Mouse (Mus musculus): ENCODE results near the gene Cyth4.
A peak's percentile ranks its signal among the peaks of the same experiment; 100 is the strongest.

The Cyth4 gene

DNA sequence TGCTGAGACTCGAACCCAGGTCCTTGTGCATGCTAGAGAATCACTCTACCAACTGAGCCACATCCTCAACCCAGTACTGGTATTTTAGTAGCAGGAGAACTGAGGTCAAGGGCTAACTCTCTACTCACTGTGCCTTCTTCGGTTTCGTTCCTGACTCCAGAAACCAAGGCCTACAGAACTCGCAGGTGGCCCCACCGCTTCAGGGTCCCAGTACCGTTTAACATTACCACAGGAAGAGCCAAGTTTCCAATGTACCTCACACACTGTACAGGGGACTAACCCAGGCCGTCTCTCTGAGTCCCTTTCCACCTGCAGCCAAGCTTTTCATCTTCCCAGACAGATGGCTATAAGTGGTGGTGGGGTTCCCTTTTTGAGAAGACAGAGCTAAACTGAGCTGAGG lies 11.4 kb upstream of the Cyth4 start:
- DNase-seq (ENCODE audit: low read depth, low spot score) = no peak

DNA sequence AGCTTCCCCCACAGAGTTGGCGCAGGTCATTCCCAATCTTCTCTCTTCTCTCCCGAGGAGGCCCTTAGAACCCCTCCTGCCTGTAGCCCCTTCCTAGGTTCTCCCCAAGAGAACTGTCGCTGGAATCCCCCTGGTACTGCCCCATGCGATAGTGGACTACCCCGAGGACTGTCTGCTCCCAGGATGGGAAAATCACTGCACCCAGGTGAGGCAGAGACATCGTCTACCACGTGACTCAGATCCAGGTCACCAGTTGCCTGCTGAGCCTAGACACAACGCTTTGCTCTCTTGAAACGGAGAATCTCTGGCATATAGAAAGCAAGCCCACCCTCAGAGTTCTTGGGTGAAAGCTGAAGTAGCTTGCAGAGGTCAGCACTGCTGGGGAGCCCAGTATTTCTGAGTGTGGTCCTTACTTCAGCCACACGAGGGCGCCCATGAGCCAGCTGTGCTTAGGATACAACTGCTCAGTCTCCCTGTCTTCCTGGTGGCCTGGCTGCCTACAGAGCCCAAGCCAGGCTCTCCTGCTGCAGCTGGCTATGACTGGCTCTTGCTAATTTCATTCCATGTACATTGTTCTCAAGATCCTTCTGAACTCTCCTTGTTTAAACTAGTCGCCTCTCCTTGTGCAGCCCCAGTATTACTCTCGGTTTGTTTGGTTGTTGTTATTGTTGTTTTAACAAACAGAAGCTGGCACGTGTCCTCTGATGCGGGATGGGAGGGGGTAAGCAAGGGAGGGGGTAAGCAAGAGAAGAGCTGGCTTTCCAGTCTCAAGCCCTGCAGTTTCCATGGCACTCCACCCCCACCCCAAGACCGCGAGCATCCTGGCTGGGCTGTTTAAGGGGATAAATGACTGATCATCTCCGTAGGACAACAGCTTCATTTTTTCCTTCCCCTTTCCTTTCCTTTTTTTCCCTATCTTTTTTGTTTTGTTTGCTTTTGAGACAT lies 9.5 kb upstream of the Cyth4 start:
- peak; percentile 89 for DNase-seq (ENCODE audit: low read depth, low spot score)

DNA sequence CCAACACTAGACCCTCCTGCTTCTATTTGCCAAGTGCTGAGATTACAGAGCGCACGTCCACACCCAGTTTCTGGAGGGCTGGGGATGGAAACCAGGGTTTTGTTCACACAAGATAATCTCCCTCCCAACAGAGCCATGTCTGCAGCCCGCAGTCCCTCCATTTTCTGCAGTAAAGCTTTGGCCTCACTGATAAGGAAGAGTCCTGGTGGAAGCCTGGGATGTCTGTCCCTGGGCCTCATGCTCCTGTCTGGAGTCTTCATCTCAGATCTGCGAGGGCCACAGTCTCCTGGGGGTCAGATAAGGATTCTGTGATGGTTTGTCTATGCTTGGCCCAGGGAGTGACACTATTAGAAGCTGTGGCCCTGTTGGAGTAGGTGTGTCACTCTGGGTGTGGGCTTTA lies 8.8 kb upstream of the Cyth4 start:
- no peak for DNase-seq (ENCODE audit: low read depth, low spot score)

DNA sequence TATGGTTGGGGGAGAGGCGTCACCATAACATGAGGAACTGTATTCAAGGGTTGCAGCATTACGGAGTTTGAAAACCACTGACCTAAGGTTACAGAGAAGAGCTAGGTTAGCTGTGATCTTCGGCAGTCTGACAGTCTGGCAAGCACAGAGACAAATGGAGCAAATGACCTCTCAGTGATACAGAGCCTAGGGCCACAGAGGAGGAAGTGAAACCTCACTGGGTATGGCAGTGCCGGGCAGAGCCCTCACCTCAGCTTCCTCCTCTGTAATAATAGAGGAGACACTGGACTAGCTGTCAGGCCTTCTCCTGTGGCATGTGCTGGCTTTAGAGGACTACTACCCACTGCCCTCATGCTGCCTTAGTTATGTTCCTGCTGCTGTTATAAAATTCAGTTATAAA lies 7.9 kb upstream of the Cyth4 start:
- DNase-seq (ENCODE audit: low read depth, low spot score) = no peak

DNA sequence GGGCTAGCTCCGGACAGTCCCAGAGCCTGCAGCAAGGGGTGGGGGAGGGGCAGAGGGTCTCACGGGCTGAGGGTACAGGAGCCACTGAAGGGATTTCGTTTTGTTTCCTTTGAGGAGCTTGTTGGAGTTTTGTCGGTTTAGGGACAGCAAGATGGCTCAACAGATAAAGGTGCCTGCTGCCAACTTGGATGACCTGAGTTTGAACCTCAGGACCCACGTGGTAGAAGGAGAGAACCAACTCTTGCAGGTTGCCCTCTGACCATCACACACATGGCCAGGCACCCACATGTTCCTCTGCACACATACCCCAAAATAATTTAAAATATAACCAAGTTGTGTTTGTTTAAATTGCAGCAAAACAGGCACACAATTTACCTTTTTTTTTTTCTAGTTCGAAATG lies 6.9 kb upstream of the Cyth4 start:
- DNase-seq (ENCODE audit: low read depth, low spot score) = no peak

DNA sequence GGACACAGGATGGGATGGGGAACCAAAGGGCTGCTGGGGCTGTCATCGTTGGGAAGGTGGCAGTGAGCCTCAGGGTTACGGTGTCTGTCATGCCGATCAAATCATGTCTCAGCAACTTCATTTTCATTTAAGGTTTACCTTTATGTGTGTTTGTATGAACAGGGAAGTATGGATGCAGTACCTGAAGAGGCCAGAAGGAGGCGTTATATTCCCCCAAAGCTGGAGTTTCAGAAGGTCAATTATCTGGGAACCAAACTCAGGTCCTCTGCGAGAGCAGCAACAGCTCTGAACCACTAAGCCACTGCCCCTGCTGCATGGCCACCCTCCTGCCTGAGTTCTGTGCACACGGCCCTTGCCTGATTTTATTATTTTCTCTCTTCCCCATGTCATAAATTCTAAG lies 6.1 kb upstream of the Cyth4 start:
- DNase-seq (ENCODE audit: low read depth, low spot score) = no peak

DNA sequence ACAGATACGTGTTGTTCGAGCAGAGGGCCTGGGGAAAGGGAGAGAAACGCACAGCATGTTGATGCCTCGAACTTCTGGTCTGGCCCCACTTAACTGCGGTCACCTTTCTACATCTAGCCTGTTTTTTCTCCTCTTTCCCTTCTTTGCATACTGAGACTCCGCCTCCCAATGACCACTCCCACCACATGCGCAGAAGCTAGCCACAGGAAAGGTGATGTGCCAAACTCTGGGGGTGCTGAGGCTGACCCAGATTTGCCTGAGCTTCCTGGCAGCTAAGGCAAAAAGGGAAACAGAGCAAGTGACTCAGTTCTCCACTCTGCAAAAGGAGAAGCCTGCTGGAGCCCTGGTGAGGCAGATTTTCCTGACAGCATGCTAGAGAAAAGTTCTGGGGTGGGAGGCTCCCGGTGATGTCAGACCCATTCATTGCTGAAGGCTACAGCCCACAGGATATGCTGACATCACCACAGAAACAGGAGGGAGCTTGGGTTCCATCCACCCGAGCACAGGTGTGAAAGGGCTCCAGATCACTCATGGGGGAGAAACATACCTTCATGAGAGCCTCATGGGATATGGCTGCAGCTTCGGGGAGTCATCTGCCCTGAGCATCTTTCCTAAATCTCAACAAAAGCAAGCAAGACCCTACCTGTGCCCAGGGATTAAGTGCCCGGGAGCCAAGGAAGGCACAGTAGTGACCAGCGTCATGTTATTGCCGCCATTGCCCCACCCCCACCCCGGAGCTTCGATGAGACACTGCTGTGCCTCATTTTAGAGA lies 5.0 kb upstream of the Cyth4 start:
- DNase-seq (ENCODE audit: low read depth, low spot score) = peak; percentile 10

DNA sequence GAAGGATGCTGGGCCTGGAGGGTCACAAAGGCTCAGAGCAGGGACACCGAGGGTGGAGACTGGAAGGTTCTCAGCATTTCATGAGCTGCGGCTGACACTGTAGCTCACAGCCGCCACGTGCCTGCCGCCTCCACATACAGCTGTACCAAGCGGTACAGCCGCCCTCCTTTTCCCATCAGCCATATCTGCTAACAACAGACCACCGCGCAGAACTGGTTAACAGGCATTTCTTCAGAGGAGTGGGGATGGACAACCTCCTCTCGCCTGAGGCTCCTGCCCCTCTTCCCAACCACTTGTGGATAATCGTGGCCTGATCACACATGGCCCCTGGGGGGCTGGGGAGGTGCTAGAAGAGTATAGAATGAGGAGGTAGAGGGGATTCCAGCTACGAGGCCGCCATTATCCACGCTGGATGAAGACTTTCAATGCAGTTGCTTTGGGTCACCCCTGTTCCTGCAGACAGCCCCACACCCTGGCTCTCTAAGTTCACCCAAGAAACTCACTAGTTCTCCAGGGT lies 4.3 kb upstream of the Cyth4 start:
- DNase-seq (ENCODE audit: low read depth, low spot score) = no peak

DNA sequence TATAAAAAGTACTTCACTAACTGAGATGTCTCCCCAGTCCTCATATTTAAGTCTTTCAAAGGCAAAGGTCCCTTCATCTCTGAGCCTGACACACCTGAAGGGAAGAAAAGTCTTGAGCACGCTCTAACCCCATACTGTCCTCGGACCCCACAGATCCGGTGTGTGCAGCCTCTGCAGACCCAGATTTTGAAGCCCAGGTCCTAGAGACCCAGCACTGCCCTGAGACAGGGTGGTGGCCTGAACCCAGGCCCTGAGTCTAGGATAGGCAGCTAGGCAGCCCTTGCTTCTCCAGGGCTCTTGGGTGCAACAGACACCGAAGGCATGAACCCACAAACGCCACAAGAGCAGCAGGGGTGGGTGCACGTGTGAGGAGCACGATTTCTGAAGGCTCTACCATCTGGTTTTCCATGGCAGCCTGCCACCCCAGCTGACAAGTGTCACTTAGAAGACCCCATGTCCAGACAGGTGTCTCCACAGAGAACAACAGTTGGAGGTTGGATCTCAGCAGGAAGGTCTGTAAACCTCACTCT lies 2.9 kb upstream of the Cyth4 start:
- no peak for DNase-seq (ENCODE audit: low read depth, low spot score)

DNA sequence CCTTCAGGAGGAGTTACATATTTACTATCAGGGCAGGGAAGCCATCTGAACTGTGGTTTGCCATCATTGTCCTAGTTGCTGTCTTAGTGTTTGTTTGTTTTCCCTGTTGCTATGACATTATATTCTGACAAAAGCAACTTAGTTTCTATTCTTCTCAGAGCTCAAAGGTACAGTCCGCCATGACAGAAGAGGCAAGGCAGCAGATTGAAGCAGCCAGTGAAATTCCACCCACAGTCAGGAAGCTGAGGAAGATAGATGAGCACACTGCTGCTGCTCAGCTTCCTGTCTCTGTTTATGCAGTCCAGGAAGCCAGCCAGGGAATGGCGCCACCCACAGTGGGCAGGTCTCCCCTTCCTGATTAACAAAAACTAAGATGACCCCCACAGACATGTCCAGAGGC lies 2.0 kb upstream of the Cyth4 start:
- DNase-seq (ENCODE audit: low read depth, low spot score) = no peak

DNA sequence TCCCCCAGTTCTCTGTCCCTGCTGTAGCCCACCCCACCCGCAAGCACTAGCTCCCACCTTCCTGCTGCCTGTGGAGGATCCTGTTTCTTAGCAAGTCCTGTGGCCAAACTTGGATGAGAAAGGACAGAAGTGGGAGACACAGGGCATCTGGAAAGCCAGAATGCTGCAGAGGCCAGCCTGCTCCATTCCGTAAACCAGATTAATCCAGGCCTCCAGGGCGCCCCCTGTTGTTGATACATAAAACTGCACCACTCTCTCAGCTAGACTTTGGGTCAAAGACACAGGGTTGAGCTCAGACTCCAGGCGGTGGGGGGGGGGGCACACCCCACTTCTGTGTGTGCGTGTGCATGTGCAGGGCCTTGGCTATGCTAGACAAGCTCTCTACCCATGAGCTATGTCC lies 1.4 kb upstream of the Cyth4 start:
- no peak for DNase-seq (ENCODE audit: low read depth, low spot score)

DNA sequence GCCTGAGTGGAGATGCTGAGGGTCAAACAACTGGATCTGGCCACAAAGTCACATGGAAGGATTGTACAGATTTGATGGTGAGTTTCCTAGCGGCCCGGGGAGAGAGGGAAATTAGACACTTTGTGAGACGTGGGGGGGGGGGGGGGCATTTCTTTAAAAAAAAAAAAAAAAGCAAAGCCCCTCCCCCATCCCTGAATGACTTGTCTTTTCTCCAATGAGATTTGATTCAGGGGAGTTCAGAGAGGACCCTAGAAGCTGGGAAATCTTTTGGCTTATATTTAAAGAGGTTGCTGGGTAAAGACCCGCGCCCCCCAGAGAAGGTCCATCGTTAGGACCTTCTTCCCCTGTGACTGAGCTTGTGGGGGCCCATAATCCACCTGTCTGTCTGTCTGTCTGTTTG lies 343 bp upstream of the Cyth4 start:
- DNase-seq (ENCODE audit: low read depth, low spot score) = no peak

DNA sequence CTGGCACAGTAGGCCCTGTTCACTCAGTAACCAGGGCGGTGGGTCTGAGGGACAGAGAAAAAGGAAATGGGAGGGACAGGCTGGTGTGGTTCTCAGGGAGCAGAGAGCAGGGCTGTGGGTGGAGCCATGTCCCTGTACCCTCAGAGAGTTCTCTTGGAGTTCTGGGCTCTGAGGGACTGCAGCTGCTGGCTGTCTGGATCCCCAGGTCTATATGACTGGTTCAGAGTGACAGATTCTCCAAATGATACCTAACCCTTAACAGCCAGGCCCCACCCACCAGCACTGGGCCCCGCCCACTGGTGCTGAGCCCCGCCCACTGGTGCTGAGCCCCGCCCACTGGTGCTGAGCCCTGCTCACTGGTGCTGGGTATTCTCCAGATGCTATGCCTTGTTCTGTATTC lies 882 bp downstream of the Cyth4 start:
- no peak for DNase-seq (ENCODE audit: low read depth, low spot score)

DNA sequence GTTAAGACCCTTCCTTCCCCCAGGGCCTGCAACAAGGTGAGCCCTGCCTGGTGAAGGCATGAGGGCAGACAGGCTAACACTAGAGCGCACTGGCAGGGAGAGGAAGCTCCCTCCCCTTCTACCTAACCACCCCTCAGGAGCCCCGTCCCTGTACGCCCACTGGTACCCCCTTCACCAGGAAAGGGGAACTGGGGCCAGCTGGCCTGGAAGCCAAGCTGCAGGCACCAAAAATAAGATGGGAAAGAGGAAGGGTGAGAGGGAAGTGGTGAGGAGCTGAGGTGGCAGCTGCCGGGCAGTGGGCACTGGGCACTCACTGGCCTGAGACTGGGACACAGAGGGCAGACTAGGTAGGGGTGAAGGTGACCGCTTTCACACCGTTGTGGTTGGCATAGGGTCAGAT lies 2.3 kb downstream of the Cyth4 start:
- DNase-seq (ENCODE audit: low read depth, low spot score) = no peak

DNA sequence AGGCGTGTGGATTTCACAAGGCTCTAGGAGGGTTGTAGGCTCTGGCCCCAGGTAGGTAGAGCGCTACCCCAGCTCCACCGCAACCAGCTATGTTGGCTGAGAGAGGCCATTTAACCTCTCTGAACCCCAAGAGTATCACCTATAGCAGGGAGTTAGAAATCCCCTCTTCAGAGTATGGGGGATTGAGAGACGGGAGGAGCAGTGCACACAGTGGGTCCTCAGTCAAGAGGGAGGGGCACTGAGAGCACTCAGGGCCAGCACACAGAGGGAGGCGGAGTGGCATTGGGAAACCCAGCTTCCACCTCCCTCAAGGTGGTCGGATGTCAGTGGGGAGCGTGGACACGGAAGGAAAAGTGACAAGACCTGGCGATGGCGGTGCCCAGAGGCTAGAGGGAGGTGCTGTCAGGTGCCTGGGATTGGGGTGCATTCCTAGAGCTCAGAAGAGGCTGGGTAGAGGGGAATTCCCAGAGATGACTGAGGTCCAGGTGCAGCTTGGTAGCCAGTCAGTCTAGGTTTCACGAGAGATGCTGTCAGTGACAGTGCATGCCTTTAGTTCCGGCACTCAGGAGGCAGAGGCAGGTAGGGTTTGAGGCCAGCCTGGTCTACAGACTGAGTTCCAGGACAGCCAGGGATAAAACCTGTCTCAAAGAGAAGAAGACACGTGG lies 2.8 kb downstream of the Cyth4 start:
- DNase-seq (ENCODE audit: low read depth, low spot score) = no peak

DNA sequence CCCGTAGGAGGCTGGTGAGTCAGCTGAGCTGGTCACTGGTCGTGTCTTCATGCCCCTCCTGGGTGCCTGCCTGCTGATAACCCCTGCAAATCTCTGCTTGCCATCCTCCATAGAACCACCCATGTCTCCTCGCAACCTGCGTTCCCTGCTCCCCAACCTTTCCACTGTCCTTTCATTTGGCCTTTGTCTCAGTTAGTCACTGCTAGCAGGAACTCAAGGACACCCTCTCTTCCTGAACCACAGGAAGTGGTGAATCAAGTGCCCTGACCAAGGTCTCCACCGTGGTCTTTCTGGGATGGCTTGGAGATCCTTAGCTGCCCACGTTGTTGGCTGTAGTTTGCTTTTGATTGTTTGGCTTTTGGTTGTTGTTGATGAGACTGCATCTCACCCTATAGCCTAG lies 4.3 kb downstream of the Cyth4 start:
- no peak for DNase-seq (ENCODE audit: low read depth, low spot score)

DNA sequence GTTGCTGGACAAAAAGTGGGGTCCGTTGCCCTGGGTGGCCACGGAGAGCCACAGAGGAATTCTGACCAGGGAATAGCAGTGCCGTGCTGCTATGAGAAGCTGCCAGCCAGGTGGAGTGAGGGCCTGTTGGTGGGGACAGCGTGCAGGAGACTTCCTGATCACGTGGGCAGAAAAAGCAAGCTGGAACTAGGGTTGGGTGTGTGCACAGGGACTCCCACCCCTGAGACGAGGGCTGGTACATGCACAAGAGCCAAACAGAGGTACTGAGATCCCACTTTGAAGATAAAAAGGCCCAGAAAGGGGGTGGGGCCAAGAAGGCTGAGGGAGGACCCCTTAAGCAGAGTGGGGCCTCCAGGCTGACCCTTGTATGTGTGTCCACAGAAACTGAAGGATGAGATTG lies 7.4 kb downstream of the Cyth4 start:
- DNase-seq (ENCODE audit: low read depth, low spot score) = no peak

DNA sequence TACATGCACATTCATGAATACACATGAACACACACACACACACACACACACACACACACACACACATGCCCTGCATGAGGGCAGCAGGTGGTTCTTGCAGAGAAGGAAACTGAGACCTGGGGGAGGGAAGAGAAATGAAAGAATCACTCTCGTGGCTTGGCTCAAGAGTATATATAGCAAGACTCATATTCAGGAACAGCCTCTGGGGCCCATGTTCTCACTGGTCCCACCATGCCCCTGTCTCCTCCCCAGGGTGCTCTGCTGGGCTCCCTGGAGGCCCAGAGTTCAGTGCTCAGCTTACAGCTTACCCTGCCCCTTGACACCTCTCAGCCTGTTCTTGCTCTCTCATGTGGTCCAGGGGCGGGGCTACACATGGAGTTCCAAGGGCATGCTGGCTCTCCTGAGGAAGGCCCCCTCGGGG lies 8.5 kb downstream of the Cyth4 start:
- DNase-seq (ENCODE audit: low read depth, low spot score) = no peak

DNA sequence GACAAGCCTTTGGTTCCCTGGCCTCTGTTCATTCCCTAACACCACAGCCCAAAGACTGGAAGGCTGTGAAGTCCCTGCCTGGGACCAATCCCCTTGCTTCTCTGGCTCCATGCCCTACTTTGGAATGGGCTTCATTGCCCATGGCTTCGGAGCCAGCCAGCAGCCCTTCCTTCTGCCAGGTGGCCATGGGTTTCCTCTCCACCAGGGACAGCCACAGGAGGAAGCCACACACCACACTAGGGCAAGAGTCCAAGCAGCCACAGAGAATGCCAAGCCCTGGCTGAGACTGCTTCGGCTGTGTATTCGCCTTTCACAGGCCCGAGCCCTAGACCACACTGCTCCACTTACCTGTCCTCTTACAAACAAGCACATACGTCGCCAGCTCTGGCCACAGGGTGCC lies 9.2 kb downstream of the Cyth4 start:
- no peak for DNase-seq (ENCODE audit: low read depth, low spot score)

DNA sequence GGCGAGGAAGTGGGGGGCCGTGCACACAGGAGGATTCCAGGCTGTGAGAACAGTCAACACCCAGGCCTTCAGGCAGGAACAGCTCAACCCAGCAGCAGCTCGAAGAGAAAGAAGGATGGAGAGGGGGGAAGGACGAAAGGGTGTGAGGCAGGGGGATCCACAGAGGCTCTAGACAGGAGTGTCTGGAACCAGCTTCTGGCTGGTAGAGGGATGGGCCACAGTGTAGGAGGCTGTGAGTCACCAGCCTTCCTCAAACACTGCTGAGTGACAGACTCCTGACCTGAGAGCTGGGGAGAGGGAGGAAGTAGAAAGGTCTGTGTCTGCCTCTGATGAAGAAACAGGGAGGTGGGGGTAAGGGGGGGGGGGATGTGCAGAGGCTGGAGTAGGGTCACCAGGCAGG lies 10.6 kb downstream of the Cyth4 start:
- peak; percentile 67 for DNase-seq (ENCODE audit: low read depth, low spot score)

DNA sequence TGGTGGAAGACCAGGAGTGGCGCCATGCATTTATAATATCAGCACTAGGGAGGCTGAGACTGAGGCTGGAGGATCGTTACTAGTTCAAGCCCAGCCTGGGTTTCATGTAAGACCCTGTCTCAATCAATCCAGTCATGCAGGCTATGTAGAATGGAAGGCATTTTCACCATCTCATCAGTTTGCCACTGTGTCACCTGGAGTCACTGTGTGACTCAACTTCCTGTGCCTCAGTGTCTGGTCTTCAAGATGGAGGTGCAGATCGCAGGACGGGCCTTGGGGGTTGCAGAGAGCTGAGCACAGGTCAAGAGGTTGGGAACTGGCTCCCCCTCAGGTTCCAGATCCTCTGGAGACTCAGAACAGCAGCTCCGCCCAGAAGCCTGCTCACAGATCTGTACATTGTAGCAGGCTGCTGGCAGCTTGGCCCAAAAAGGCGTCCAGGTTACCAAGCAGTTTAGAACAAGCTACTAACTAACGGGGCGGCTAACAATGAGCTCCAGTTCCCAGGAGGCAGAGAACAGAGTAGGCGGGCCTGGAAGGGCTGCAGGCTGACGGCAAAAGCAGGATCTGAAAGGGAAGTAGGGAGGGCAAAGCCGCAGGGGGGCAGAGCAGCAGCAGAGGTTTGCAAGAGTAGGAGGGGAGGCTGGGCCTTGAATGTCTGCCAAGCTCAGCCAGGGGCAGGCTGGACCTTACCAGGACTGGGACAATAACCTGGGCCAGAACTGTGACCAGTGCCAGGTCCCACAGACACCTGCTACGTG lies 14.0 kb downstream of the Cyth4 start:
- no peak for DNase-seq (ENCODE audit: low read depth, low spot score)
